Mouse (Mus musculus) B cell, adult 2 months (primary cell): ENCODE measurements around the gene Wdr83os.

Source experiments
- DNase-seq, 2 experiments: peaks; one replicate each; pipeline ENCODE4 v3.0.0; 2022

Gene Wdr83os

GRCm38 (mm10) chr8:85080532-85081215 is at the start of gene Wdr83os:
TSS of gene Wdr83os (plus strand) at chr8:85080740.
- peak; percentile 76 to 80 for DNase-seq

- DNase-seq: no peak
Measured at GRCm38 (mm10) chr8:85032622-85033311, 47.8 kb upstream of the Wdr83os start.

GRCm38 (mm10) chr8:85033867-85034266 is 46.7 kb upstream of the Wdr83os start:
- DNase-seq: no peak

- peak; percentile 82 to 83 for DNase-seq
Measured at GRCm38 (mm10) chr8:85034764-85035163, 45.8 kb upstream of the Wdr83os start.

GRCm38 (mm10) chr8:85035165-85035727 is 45.3 kb upstream of the Wdr83os start:
- DNase-seq: no peak

- DNase-seq: peak; percentile 38 to 40
Measured at GRCm38 (mm10) chr8:85035728-85036310, 44.7 kb upstream of the Wdr83os start.

- no peak for DNase-seq
Measured at GRCm38 (mm10) chr8:85036381-85036717, 44.2 kb upstream of the Wdr83os start.

- peak; percentile 84 to 87 for DNase-seq
Measured at GRCm38 (mm10) chr8:85036718-85037365, 43.7 kb upstream of the Wdr83os start, which contains the start of gene Tnpo2. TSS of gene Tnpo2 (plus strand) at chr8:85036915.

GRCm38 (mm10) chr8:85037366-85037680 is 43.2 kb upstream of the Wdr83os start:
- no peak for DNase-seq

GRCm38 (mm10) chr8:85037681-85038531 is 42.6 kb upstream of the Wdr83os start:
- peak; percentile 40 to 51 for DNase-seq

- DNase-seq: no peak
Measured at GRCm38 (mm10) chr8:85043619-85044018, 36.9 kb upstream of the Wdr83os start.

GRCm38 (mm10) chr8:85057367-85057766 is 23.2 kb upstream of the Wdr83os start:
- no peak for DNase-seq

GRCm38 (mm10) chr8:85059879-85060616 is 20.5 kb upstream of the Wdr83os start, which contains the start of gene Fbxw9:
TSS of gene Fbxw9 (plus strand) at chr8:85060055.
- peak; percentile 93 to 95 for DNase-seq

GRCm38 (mm10) chr8:85062603-85063002 is 17.9 kb upstream of the Wdr83os start:
- DNase-seq: no peak

- DNase-seq: no peak
Measured at GRCm38 (mm10) chr8:85065213-85065612, 15.3 kb upstream of the Wdr83os start.

- no peak for DNase-seq
Measured at GRCm38 (mm10) chr8:85067155-85067554, 13.4 kb upstream of the Wdr83os start.

GRCm38 (mm10) chr8:85067982-85068381 is 12.6 kb upstream of the Wdr83os start, which contains the start of gene Gm5741:
TSS of gene Gm5741 (minus strand) at chr8:85067982.
- DNase-seq: no peak

GRCm38 (mm10) chr8:85071041-85071440 is 9.5 kb upstream of the Wdr83os start:
- DNase-seq: peak; percentile 24 to 33

- peak; percentile 94 for DNase-seq
Measured at GRCm38 (mm10) chr8:85071514-85072281, 8.8 kb upstream of the Wdr83os start, which contains the start of gene Dhps. TSS of gene Dhps (plus strand) at chr8:85071757.

- DNase-seq: no peak
Measured at GRCm38 (mm10) chr8:85072364-85072929, 8.1 kb upstream of the Wdr83os start.
